ENCODE assay signal across 14 mouse cellular contexts in the genomic region with DNA sequence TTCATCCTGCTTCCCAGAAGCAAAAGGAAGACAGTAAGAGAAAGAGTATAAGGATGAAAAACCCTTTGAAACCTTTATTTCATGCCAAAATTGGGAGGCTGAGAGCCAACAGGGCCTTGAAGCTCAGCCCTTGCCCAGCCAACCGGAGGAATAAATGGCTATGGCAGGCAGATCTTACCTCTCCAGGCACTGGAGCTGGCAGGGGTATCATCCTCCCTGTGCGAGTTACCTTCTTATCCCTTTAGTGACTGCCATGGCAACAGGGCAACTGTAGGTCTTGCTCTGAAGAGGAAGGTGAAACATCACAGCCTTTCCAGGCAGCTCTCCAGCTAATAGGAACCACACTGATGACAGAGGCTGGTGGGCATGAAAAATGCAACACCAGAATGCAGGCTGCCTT.
"Had no signal": no experiment of that assay in that cellular context is flagged by ENCODE, and none has a peak within 500 bp of the region (broad histone marks: within the 10 kb centered on the region; RNA-seq: fewer than 3 reads in every experiment).

No protein-coding gene starts in this region.

- H3K27ac ChIP-seq: layer of hippocampus, adult 2 months; left cerebral cortex, adult 2 months; limb, embryonic 12.5 days; liver, embryonic 15.5 days; neural tube, embryonic 13.5 days had no signal

- H3K4me2 ChIP-seq: limb, embryonic 12.5 days; liver, embryonic 15.5 days; midbrain, embryonic 11.5 days; neural tube, embryonic 13.5 days had no signal

- DNase-seq: kidney, adult 18-20 months; kidney, postnatal 10 days; lung, adult 2 months; retina, postnatal 1 day; right cerebral cortex, postnatal 4 days; spleen, adult 18-20 months; thymus, adult 18-20 months; thymus, postnatal 14 days had no signal

- H3K9me3 ChIP-seq: limb, embryonic 12.5 days; liver, embryonic 15.5 days; neural tube, embryonic 13.5 days had no signal

- H3K9ac ChIP-seq: limb, embryonic 12.5 days; liver, embryonic 15.5 days; neural tube, embryonic 13.5 days had no signal

- H3K27me3 ChIP-seq: limb, embryonic 12.5 days; liver, embryonic 15.5 days; neural tube, embryonic 13.5 days had no signal

- H3K4me3 ChIP-seq: layer of hippocampus, adult 2 months; left cerebral cortex, adult 2 months; limb, embryonic 12.5 days; liver, embryonic 15.5 days; neural tube, embryonic 13.5 days had no signal

- H3K4me1 ChIP-seq: liver, embryonic 15.5 days; neural tube, embryonic 13.5 days had no signal

- H3K36me3 ChIP-seq: limb, embryonic 12.5 days; liver, embryonic 15.5 days; neural tube, embryonic 13.5 days had no signal
